Mouse (Mus musculus) kidney, adult 9 months (tissue): ENCODE results near the gene Rnf224.

Experiments used
- DNase-seq: peaks from one replicate; pipeline ENCODE4 v3.0.0; 2022

The Rnf224 gene

GRCm38 (mm10) chr2:25255284-25255779, 18.7 kb upstream of the Rnf224 start, which contains the start of gene Tmem203:
Gene Tmem203 (plus strand): TSS chr2:25255439.
- peak; percentile 87 for DNase-seq

- DNase-seq = peak; percentile 51
These were observed 15.7 kb upstream of the Rnf224 start for GRCm38 (mm10) chr2:25252331-25252730.

GRCm38 (mm10) chr2:25246183-25247072, 9.8 kb upstream of the Rnf224 start, which contains the start of gene AL732309.1:
Gene AL732309.1 (minus strand): TSS chr2:25246863.
- peak; percentile 60 for DNase-seq

- peak; percentile 52 for DNase-seq
These were observed 7.6 kb upstream of the Rnf224 start for GRCm38 (mm10) chr2:25244144-25244543.

- DNase-seq = no peak
These were observed 6.8 kb upstream of the Rnf224 start for GRCm38 (mm10) chr2:25243342-25243741.

- no peak for DNase-seq
These were observed 5.5 kb upstream of the Rnf224 start, which contains the start of the genes Rnf208 and Cysrt1 for GRCm38 (mm10) chr2:25242101-25242506. Gene Rnf208 (plus strand): TSS chr2:25242255. Gene Cysrt1 (minus strand): TSS chr2:25242452.

GRCm38 (mm10) chr2:25241438-25241775, 4.8 kb upstream of the Rnf224 start:
- DNase-seq = no peak

- DNase-seq = peak; percentile 90
These were observed 4.3 kb upstream of the Rnf224 start for GRCm38 (mm10) chr2:25240723-25241437.

- no peak for DNase-seq
These were observed 3.7 kb upstream of the Rnf224 start for GRCm38 (mm10) chr2:25240310-25240709.

- no peak for DNase-seq
These were observed 3.2 kb upstream of the Rnf224 start for GRCm38 (mm10) chr2:25239766-25240165.

GRCm38 (mm10) chr2:25238106-25238505, 1.5 kb upstream of the Rnf224 start:
- no peak for DNase-seq

GRCm38 (mm10) chr2:25237522-25237921, 935 bp upstream of the Rnf224 start:
- peak; percentile 78 for DNase-seq

- DNase-seq = peak; percentile 83
These were observed 1.9 kb downstream of the Rnf224 start for GRCm38 (mm10) chr2:25234551-25235220.

GRCm38 (mm10) chr2:25234050-25234449, 2.5 kb downstream of the Rnf224 start, which contains the start of gene Slc34a3:
Gene Slc34a3 (minus strand): TSS chr2:25234364.
- peak; percentile 66 for DNase-seq

GRCm38 (mm10) chr2:25233421-25233820, 3.2 kb downstream of the Rnf224 start:
- no peak for DNase-seq

- no peak for DNase-seq
These were observed 5.5 kb downstream of the Rnf224 start for GRCm38 (mm10) chr2:25231038-25231437.

- no peak for DNase-seq
These were observed 6.0 kb downstream of the Rnf224 start for GRCm38 (mm10) chr2:25230581-25230980.

- no peak for DNase-seq
These were observed 7.0 kb downstream of the Rnf224 start for GRCm38 (mm10) chr2:25229582-25229981.

- no peak for DNase-seq
These were observed 7.5 kb downstream of the Rnf224 start for GRCm38 (mm10) chr2:25228995-25229530.

GRCm38 (mm10) chr2:25228431-25228889, 8.1 kb downstream of the Rnf224 start:
- peak; percentile 96 for DNase-seq

- DNase-seq = peak; percentile 20
These were observed 9.2 kb downstream of the Rnf224 start for GRCm38 (mm10) chr2:25227406-25227805.

- DNase-seq = peak; percentile 28
These were observed 9.7 kb downstream of the Rnf224 start for GRCm38 (mm10) chr2:25226864-25227263.
